Mouse (Mus musculus): ENCODE data around the gene Hsp90aa1. TPM values are rescaled to one million over a fixed set of nuclear protein-coding genes. Genes with fewer than 3 reads are reported as not detected.

The Hsp90aa1 gene
- polyA plus RNA-seq, 1 experiment, result 40.7 TPM

GRCm38 (mm10) chr12:110682561-110683299, 19.8 kb downstream of the Hsp90aa1 start, which contains the start of gene 1700001K19Rik:
Gene 1700001K19Rik, minus strand, starts transcription at chr12:110682619.
- Histone ChIP-seq H3K4me1 (ENCODE audit: control insufficient read depth, insufficient read depth, insufficient read length) (no peaks in the 10 kb centered on the region), H3K27ac (ENCODE audit: insufficient read depth, low read length) (no peak within 1 kb of the TSS), H3K4me3 (ENCODE audit: extremely low read depth, insufficient read depth, insufficient read length) (no peak within 1 kb of the TSS), H3K36me3 (ENCODE audit: control insufficient read depth, insufficient read depth, low read length) (no peaks in the 10 kb centered on the region), H3K27me3 (ENCODE audit: control insufficient read depth, insufficient read depth, low read length) (no peaks in the 10 kb centered on the region)
- 56% methylated on average over 9 of the region's 9 CpGs for WGBS
- no peak for DNase-seq (ENCODE audit: low read depth in 1 of 2, low spot score in 2 of 2)
- no peak for TF ChIP-seq CTCF (IDR thresholded peaks at IDR 0.05; ENCODE audit: extremely low read depth, insufficient read depth, insufficient read length, insufficient replicate concordance)
- no peak for TF ChIP-seq POLR2A (IDR thresholded peaks at IDR 0.05; ENCODE audit: low read depth, low read length)

GRCm38 (mm10) chr12:110681878-110682277, 20.6 kb downstream of the Hsp90aa1 start:
- no peaks in the 10 kb centered on the region for H3K27me3 ChIP-seq (ENCODE audit: control insufficient read depth, insufficient read depth, low read length)
- no peak for TF ChIP-seq POLR2A (IDR thresholded peaks at IDR 0.05; ENCODE audit: low read depth, low read length)
- no peak for TF ChIP-seq CTCF (IDR thresholded peaks at IDR 0.05; ENCODE audit: extremely low read depth, insufficient read depth, insufficient read length, insufficient replicate concordance)
- no peak for DNase-seq (ENCODE audit: low read depth in 1 of 2, low spot score in 2 of 2)

GRCm38 (mm10) chr12:110681191-110681590, 21.3 kb downstream of the Hsp90aa1 start:
- H3K4me3 ChIP-seq (ENCODE audit: extremely low read depth, insufficient read depth, insufficient read length), result no peak overlapping the region
- no peak for DNase-seq (ENCODE audit: low read depth in 1 of 2, low spot score in 2 of 2)
- WGBS, result 76% methylated on average over 7 of the region's 7 CpGs
- no peaks in the 10 kb centered on the region for H3K36me3 ChIP-seq (ENCODE audit: control insufficient read depth, insufficient read depth, low read length)
- H3K27ac ChIP-seq (ENCODE audit: insufficient read depth, low read length), result no peak overlapping the region
- H3K27me3 ChIP-seq (ENCODE audit: control insufficient read depth, insufficient read depth, low read length), result no peaks in the 10 kb centered on the region
- TF ChIP-seq POLR2A (IDR thresholded peaks at IDR 0.05; ENCODE audit: low read depth, low read length), result no peak
- TF ChIP-seq CTCF (IDR thresholded peaks at IDR 0.05; ENCODE audit: extremely low read depth, insufficient read depth, insufficient read length, insufficient replicate concordance), result no peak
- H3K4me1 ChIP-seq (ENCODE audit: control insufficient read depth, insufficient read depth, insufficient read length), result no peaks in the 10 kb centered on the region

More at GRCm38 (mm10) chr12:110681878-110682277, 20.6 kb downstream of the Hsp90aa1 start:
- Histone ChIP-seq H3K27ac (ENCODE audit: insufficient read depth, low read length) (no peak overlapping the region), H3K4me3 (ENCODE audit: extremely low read depth, insufficient read depth, insufficient read length) (no peak overlapping the region), H3K36me3 (ENCODE audit: control insufficient read depth, insufficient read depth, low read length) (no peaks in the 10 kb centered on the region), H3K4me1 (ENCODE audit: control insufficient read depth, insufficient read depth, insufficient read length) (no peaks in the 10 kb centered on the region)
- 32% methylated on average over 3 of the region's 3 CpGs for WGBS

GRCm38 (mm10) chr12:110674243-110674642, 28.3 kb downstream of the Hsp90aa1 start:
- no peak for DNase-seq (ENCODE audit: low read depth in 1 of 2, low spot score in 2 of 2)
- WGBS, result 52% methylated on average over 5 of the region's 5 CpGs
- TF ChIP-seq POLR2A (IDR thresholded peaks at IDR 0.05; ENCODE audit: low read depth, low read length), result no peak
- TF ChIP-seq CTCF (IDR thresholded peaks at IDR 0.05; ENCODE audit: extremely low read depth, insufficient read depth, insufficient read length, insufficient replicate concordance), result peak; percentile 13; the same call in 1 of the 2 replicates

GRCm38 (mm10) chr12:110667466-110668077, 35.0 kb downstream of the Hsp90aa1 start:
- Histone ChIP-seq H3K4me3 (ENCODE audit: extremely low read depth, insufficient read depth, insufficient read length) (no peak overlapping the region), H3K27me3 (ENCODE audit: control insufficient read depth, insufficient read depth, low read length) (no peaks in the 10 kb centered on the region), H3K36me3 (ENCODE audit: control insufficient read depth, insufficient read depth, low read length) (peaks cover 42% of the 10 kb centered on the region), H3K4me1 (ENCODE audit: control insufficient read depth, insufficient read depth, insufficient read length) (no peaks in the 10 kb centered on the region), H3K27ac (ENCODE audit: insufficient read depth, low read length) (no peak overlapping the region)
- DNase-seq (ENCODE audit: low read depth in 1 of 2, low spot score in 2 of 2), result no peak
- TF ChIP-seq POLR2A (IDR thresholded peaks at IDR 0.05; ENCODE audit: low read depth, low read length) (no peak), CTCF (IDR thresholded peaks at IDR 0.05; ENCODE audit: extremely low read depth, insufficient read depth, insufficient read length, insufficient replicate concordance) (no peak)
- 83% methylated on average over 13 of the region's 13 CpGs for WGBS

More at GRCm38 (mm10) chr12:110674243-110674642, 28.3 kb downstream of the Hsp90aa1 start:
- Histone ChIP-seq H3K27me3 (ENCODE audit: control insufficient read depth, insufficient read depth, low read length) (no peaks in the 10 kb centered on the region), H3K36me3 (ENCODE audit: control insufficient read depth, insufficient read depth, low read length) (no peaks in the 10 kb centered on the region), H3K27ac (ENCODE audit: insufficient read depth, low read length) (no peak overlapping the region), H3K4me1 (ENCODE audit: control insufficient read depth, insufficient read depth, insufficient read length) (no peaks in the 10 kb centered on the region), H3K4me3 (ENCODE audit: extremely low read depth, insufficient read depth, insufficient read length) (no peak overlapping the region)

GRCm38 (mm10) chr12:110661746-110662145, 40.8 kb downstream of the Hsp90aa1 start:
- 96% methylated on average over 14 of the region's 14 CpGs for WGBS
- Histone ChIP-seq H3K36me3 (ENCODE audit: control insufficient read depth, insufficient read depth, low read length) (peaks cover 72% of the 10 kb centered on the region), H3K4me1 (ENCODE audit: control insufficient read depth, insufficient read depth, insufficient read length) (no peaks in the 10 kb centered on the region), H3K27me3 (ENCODE audit: control insufficient read depth, insufficient read depth, low read length) (no peaks in the 10 kb centered on the region), H3K27ac (ENCODE audit: insufficient read depth, low read length) (no peak overlapping the region), H3K4me3 (ENCODE audit: extremely low read depth, insufficient read depth, insufficient read length) (no peak overlapping the region)
- no peak for DNase-seq (ENCODE audit: low read depth in 1 of 2, low spot score in 2 of 2)
- no peak for TF ChIP-seq POLR2A (IDR thresholded peaks at IDR 0.05; ENCODE audit: low read depth, low read length)

GRCm38 (mm10) chr12:110651464-110651863, 51.1 kb downstream of the Hsp90aa1 start:
- Histone ChIP-seq H3K4me3 (ENCODE audit: extremely low read depth, insufficient read depth, insufficient read length) (no peak overlapping the region), H3K4me1 (ENCODE audit: control insufficient read depth, insufficient read depth, insufficient read length) (no peaks in the 10 kb centered on the region), H3K27me3 (ENCODE audit: control insufficient read depth, insufficient read depth, low read length) (no peaks in the 10 kb centered on the region), H3K36me3 (ENCODE audit: control insufficient read depth, insufficient read depth, low read length) (peaks cover 70% of the 10 kb centered on the region), H3K27ac (ENCODE audit: insufficient read depth, low read length) (no peak overlapping the region)
- no peak for TF ChIP-seq CTCF (IDR thresholded peaks at IDR 0.05; ENCODE audit: extremely low read depth, insufficient read depth, insufficient read length, insufficient replicate concordance)
- no peak for TF ChIP-seq POLR2A (IDR thresholded peaks at IDR 0.05; ENCODE audit: low read depth, low read length)
- no peak for DNase-seq (ENCODE audit: low read depth in 1 of 2, low spot score in 2 of 2)
- WGBS, result 96% methylated on average over 17 of the region's 17 CpGs

Data from spleen, adult 2 months (tissue).